Mouse (Mus musculus) lung, postnatal 0 days (tissue): ENCODE measurements around the gene Cyb5rl. TPM values are rescaled to one million over a fixed set of nuclear protein-coding genes. Genes with fewer than 3 reads are reported as not detected.

ENCODE experiments used
- ATAC-seq: fragments of 200-750 bp; cut with Nextera tagmentation; 2 replicates; pipeline ENCODE4 v1.8.0; 2017; ENCODE audit warnings: moderate library complexity
- DNase-seq: peaks from one replicate; pipeline ENCODE4 v3.0.0-alpha.2; 2016; ENCODE audit warnings: low spot score
- H3K27ac ChIP-seq: fragments of 300-500 bp; sonication (generic); 2 replicates; pipeline ENCODE4 v1.5.1; 2014; ENCODE audit warnings: antibody characterized with exemption, mild to moderate bottlenecking, low read length, mixed read lengths
- H3K27me3 ChIP-seq: fragments of 300-500 bp; sonication (generic); replicated peaks from 2 replicates; pipeline ENCODE4 v1.6.1; 2014; ENCODE audit warnings: low read length, mixed read lengths; ENCODE audit not compliant: insufficient read depth
- H3K36me3 ChIP-seq: fragments of 300-500 bp; sonication (generic); 2 replicates; pipeline ENCODE4 v1.6.1; 2014; ENCODE audit warnings: low read length, mixed read lengths; ENCODE audit not compliant: insufficient read depth
- H3K4me1 ChIP-seq: fragments of 300-500 bp; sonication (generic); 2 replicates; pipeline ENCODE4 v1.6.1; 2014; ENCODE audit warnings: antibody characterized with exemption, low read depth, low read length, mixed read lengths; ENCODE audit not compliant: insufficient read depth
- H3K4me2 ChIP-seq: fragments of 300-500 bp; sonication (generic); replicated peaks from 2 replicates; pipeline ENCODE4 v1.6.1; 2014; ENCODE audit warnings: low read depth, mild to moderate bottlenecking, low read length, moderate library complexity, mixed read lengths
- H3K4me3 ChIP-seq: fragments of 300-500 bp; sonication (generic); 2 replicates; pipeline ENCODE4 v1.5.1; 2014; ENCODE audit warnings: low read depth, low read length
- H3K9ac ChIP-seq: fragments of 300-500 bp; sonication (generic); replicated peaks from 2 replicates; pipeline ENCODE4 v1.6.1; 2014; ENCODE audit warnings: low read depth, mild to moderate bottlenecking
- H3K9me3 ChIP-seq: fragments of 300-500 bp; sonication (generic); 2 replicates; pipeline ENCODE4 v1.6.1; 2016; ENCODE audit warnings: low read length, mixed read lengths
- CTCF ChIP-seq: IDR thresholded peaks from 2 replicates; pipeline ENCODE4 v1.5.1; 2016; ENCODE audit warnings: antibody characterized with exemption, mild to moderate bottlenecking
- EP300 ChIP-seq: IDR thresholded peaks from 2 replicates; pipeline ENCODE4 v1.6.1; 2016; ENCODE audit warnings: antibody characterized with exemption, mild to moderate bottlenecking, control low read depth
- whole genome bisulfite sequencing: fragments of 180-500 bp; shearing (Covaris S2); extraction: QIAGEN DNeasy Blood & Tissue Kit; methylation state at CpG from one replicate; pipeline ENCODE4 v1.1.7; 2014; 5-methylcytosine and 5-hydroxymethylcytosine counted together
- polyA plus RNA-seq: library from polyadenylated mRNA; unstranded; fragments of >200 nt; fragmentation: Nextera tagmentation; extraction: Ambion mirVana; gene quantifications from 2 replicates; pipeline ENCODE4 v1.2.1, GENCODE M21; 2015

Cyb5rl gene
- polyA plus RNA-seq, 1 experiment from 2014 or later, result 5.4 TPM

GRCm38 (mm10) chr4:107121165-107121943, 54.6 kb downstream of the Cyb5rl start:
- no peaks in the 10 kb centered on the region for H3K27me3 ChIP-seq
- no peak overlapping the region for H3K27ac ChIP-seq
- no peak overlapping the region for H3K4me3 ChIP-seq
- H3K9me3 ChIP-seq, result no peaks in the 10 kb centered on the region
- ATAC-seq, result peak; percentile 36
- no peak overlapping the region for H3K4me2 ChIP-seq
- DNase-seq, result peak; percentile 50
- WGBS, result 56% methylated on average over 11 of the region's 12 CpGs
- no peak overlapping the region for H3K9ac ChIP-seq
- H3K36me3 ChIP-seq, result no peaks in the 10 kb centered on the region
- no peaks in the 10 kb centered on the region for H3K4me1 ChIP-seq
- TF ChIP-seq CTCF (peak; percentile 73), EP300 (no peak)

GRCm38 (mm10) chr4:107124376-107124775, 57.6 kb downstream of the Cyb5rl start:
- WGBS, result 61% methylated on average over 7 of the region's 7 CpGs

GRCm38 (mm10) chr4:107125101-107125500, 58.3 kb downstream of the Cyb5rl start:
- no peak overlapping the region for H3K4me2 ChIP-seq
- no peak for DNase-seq
- H3K36me3 ChIP-seq, result no peaks in the 10 kb centered on the region
- no peak for ATAC-seq
- H3K27ac ChIP-seq, result no peak overlapping the region
- H3K9ac ChIP-seq, result no peak overlapping the region
- TF ChIP-seq CTCF (peak; percentile 28; the same call in 1 of the 2 replicates), EP300 (no peak)
- no peaks in the 10 kb centered on the region for H3K27me3 ChIP-seq
- H3K4me1 ChIP-seq, result no peaks in the 10 kb centered on the region
- H3K9me3 ChIP-seq, result no peaks in the 10 kb centered on the region
- WGBS, result 64% methylated on average over 5 of the region's 5 CpGs
- H3K4me3 ChIP-seq, result no peak overlapping the region

More at GRCm38 (mm10) chr4:107124376-107124775, 57.6 kb downstream of the Cyb5rl start:
- TF ChIP-seq EP300 (no peak), CTCF (no peak)
- no peak overlapping the region for H3K4me3 ChIP-seq
- no peaks in the 10 kb centered on the region for H3K9me3 ChIP-seq
- ATAC-seq, result no peak
- DNase-seq, result no peak
- H3K27me3 ChIP-seq, result no peaks in the 10 kb centered on the region
- H3K4me1 ChIP-seq, result no peaks in the 10 kb centered on the region
- no peak overlapping the region for H3K27ac ChIP-seq
- no peaks in the 10 kb centered on the region for H3K36me3 ChIP-seq
- no peak overlapping the region for H3K4me2 ChIP-seq
- H3K9ac ChIP-seq, result no peak overlapping the region

- TF ChIP-seq CTCF (no peak), EP300 (no peak)
- no peak overlapping the region for H3K4me2 ChIP-seq
- H3K27ac ChIP-seq, result no peak overlapping the region
- no peak for DNase-seq
- ATAC-seq, result no peak
- H3K9me3 ChIP-seq, result no peaks in the 10 kb centered on the region
- no peaks in the 10 kb centered on the region for H3K27me3 ChIP-seq
- H3K4me3 ChIP-seq, result no peak overlapping the region
- H3K36me3 ChIP-seq, result no peaks in the 10 kb centered on the region
- WGBS, result 70% methylated on average over 10 of the region's 10 CpGs
- H3K9ac ChIP-seq, result no peak overlapping the region
- H3K4me1 ChIP-seq, result no peaks in the 10 kb centered on the region
These were observed 59.6 kb downstream of the Cyb5rl start for GRCm38 (mm10) chr4:107126389-107126788.

- ATAC-seq, result no peak
- 67% methylated on average over 13 of the region's 13 CpGs for WGBS
- H3K4me2 ChIP-seq, result no peak overlapping the region
- no peak overlapping the region for H3K27ac ChIP-seq
- no peaks in the 10 kb centered on the region for H3K4me1 ChIP-seq
- no peak overlapping the region for H3K4me3 ChIP-seq
- TF ChIP-seq CTCF, result no peak
- TF ChIP-seq EP300, result no peak
- H3K36me3 ChIP-seq, result no peaks in the 10 kb centered on the region
- H3K27me3 ChIP-seq, result no peaks in the 10 kb centered on the region
- DNase-seq, result no peak
- no peaks in the 10 kb centered on the region for H3K9me3 ChIP-seq
- no peak overlapping the region for H3K9ac ChIP-seq
These were observed 60.2 kb downstream of the Cyb5rl start for GRCm38 (mm10) chr4:107126891-107127524.

GRCm38 (mm10) chr4:107127901-107128669, 61.3 kb downstream of the Cyb5rl start:
- WGBS, result 50% methylated on average over 13 of the region's 13 CpGs
- H3K27me3 ChIP-seq, result no peaks in the 10 kb centered on the region
- no peak overlapping the region for H3K4me2 ChIP-seq
- H3K9ac ChIP-seq, result no peak overlapping the region
- TF ChIP-seq CTCF, result no peak
- no peak for TF ChIP-seq EP300
- no peaks in the 10 kb centered on the region for H3K36me3 ChIP-seq
- no peaks in the 10 kb centered on the region for H3K4me1 ChIP-seq
- H3K27ac ChIP-seq, result no peak overlapping the region
- H3K9me3 ChIP-seq, result no peaks in the 10 kb centered on the region
- ATAC-seq, result no peak
- DNase-seq, result no peak
- no peak overlapping the region for H3K4me3 ChIP-seq
